Mouse (Mus musculus): Measurements from ENCODE around the gene Kctd14. TPM values are rescaled to one million over a fixed set of nuclear protein-coding genes. Genes with fewer than 3 reads are reported as not detected.
A peak's percentile ranks its signal among the peaks of the same experiment; 100 is the strongest.

Gene Kctd14
- total and polyA plus RNA-seq, 3 experiments, result 0.13 to 0.61 (median 0.39) TPM

DNA sequence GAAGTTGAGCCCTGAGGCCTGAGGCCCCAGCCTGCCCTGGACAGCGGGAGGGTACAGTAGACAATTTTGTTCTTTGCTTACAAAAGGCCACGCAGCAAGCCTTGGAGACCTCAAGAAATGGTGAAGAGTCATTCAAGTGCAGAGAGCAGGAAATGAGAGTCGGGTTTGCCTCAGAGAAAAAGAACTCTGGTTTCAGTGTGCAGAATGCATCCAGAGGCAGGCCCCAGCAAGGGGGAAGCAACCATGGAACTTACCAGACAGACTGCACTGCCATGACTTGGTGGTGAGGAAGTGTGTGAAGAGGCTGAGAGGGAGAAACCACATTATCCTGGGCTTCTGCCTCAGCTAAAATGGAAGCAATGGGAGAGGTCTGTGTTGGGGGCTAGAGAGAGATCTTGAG is 4.5 kb downstream of the Kctd14 start:
- intact Hi-C loops (cut with DNase I), result no loop called here
- Histone ChIP-seq H3K27me3 (ENCODE audit: control insufficient read depth, insufficient read depth, low read length) (no peaks in the 10 kb centered on the region), H3K4me3 (no peak overlapping the region), H3K9ac (ENCODE audit: low read depth, low read length) (no peak overlapping the region), H3K4me1 (ENCODE audit: control insufficient read depth, insufficient read depth, low read length) (no peaks in the 10 kb centered on the region), H3K36me3 (ENCODE audit: control insufficient read depth, insufficient read depth, low read length) (no peaks in the 10 kb centered on the region), H3K79me2 (replicated peaks; ENCODE audit: control insufficient read depth, insufficient read depth, low read length) (no peaks in the 10 kb centered on the region), H3K27ac (no peak overlapping the region)
- WGBS, result 70% methylated on average over 3 of the region's 3 CpGs
- TF ChIP-seq CTCF (IDR thresholded peaks at IDR 0.05), result no peak
- TF ChIP-seq POLR2A (IDR thresholded peaks at IDR 0.05; ENCODE audit: insufficient read depth, low read depth, low read length), result no peak
- TF ChIP-seq EP300 (IDR thresholded peaks at IDR 0.05; ENCODE audit: insufficient read depth, low read depth, low read length), result no peak
- no peak for DNase-seq

DNA sequence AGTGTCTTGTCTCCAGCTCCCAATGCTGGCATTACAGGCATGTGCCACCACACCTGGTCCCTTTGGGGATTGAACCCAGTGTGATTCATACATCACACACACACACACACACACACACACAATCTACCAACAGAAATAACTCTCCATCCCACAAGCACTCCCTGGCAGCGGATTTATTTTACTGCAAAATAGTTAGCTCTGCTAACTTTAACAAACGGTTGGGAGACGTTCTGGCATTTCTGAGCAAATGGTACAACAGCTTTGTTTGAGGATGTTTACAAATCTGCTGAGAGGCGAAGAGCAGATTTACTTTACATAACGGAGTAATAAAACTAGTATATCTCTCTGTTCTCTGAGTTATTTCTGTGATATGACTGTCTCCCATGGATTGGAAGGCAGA is 21.9 kb downstream of the Kctd14 start:
- 76% methylated on average over 5 of the region's 5 CpGs for WGBS
- H3K4me1 ChIP-seq (ENCODE audit: control insufficient read depth, insufficient read depth, low read length), result no peaks in the 10 kb centered on the region

DNA sequence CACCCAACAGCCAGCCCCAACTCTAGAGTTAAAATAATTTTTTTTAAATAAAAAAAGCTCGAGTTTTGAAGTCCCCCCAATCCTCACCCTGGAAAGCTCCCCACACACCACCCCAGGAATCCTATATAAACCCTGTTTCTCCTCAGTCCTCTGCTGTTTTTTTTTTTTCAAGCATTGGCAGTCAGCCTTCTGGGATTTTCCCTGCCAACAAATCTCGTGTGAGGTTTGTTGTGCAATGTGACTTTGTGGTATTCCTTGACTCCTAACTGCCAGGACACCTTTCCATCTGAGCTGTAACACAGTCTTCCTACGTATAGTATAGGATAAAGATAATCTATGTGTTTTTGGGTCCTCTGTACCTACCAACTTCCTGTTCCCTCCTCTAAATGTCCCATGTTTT is 28.2 kb downstream of the Kctd14 start:
- H3K4me1 ChIP-seq (ENCODE audit: control insufficient read depth, insufficient read depth, low read length), result peaks cover 5% of the 10 kb centered on the region
- no peak overlapping the region for H3K4me3 ChIP-seq
- 32% methylated on average over 3 of the region's 3 CpGs for WGBS
- TF ChIP-seq CTCF (IDR thresholded peaks at IDR 0.05) (no peak), EP300 (IDR thresholded peaks at IDR 0.05; ENCODE audit: insufficient read depth, low read depth, low read length) (no peak), POLR2A (IDR thresholded peaks at IDR 0.05; ENCODE audit: insufficient read depth, low read depth, low read length) (no peak)
- no peaks in the 10 kb centered on the region for H3K27me3 ChIP-seq (ENCODE audit: control insufficient read depth, insufficient read depth, low read length)
- no peak overlapping the region for H3K27ac ChIP-seq
- H3K9ac ChIP-seq (ENCODE audit: low read depth, low read length), result no peak overlapping the region
- 0 out of 2 replicates have a peak, but pooled peaks cover 1% of the 10 kb centered on the region for H3K79me2 ChIP-seq (replicated peaks; ENCODE audit: control insufficient read depth, insufficient read depth, low read length)
- intact Hi-C loops (cut with DNase I), result loop anchor here (2.0 to 10.0 kb wide), 2 partner anchors 149 to 405 kb away; no protein-coding TSS in a partner anchor
- no peak for DNase-seq
- H3K36me3 ChIP-seq (ENCODE audit: control insufficient read depth, insufficient read depth, low read length), result 0 out of 2 replicates have a peak, but pooled peaks cover 2% of the 10 kb centered on the region

More for the DNA sequence above, 21.9 kb downstream of the Kctd14 start:
- H3K36me3 ChIP-seq (ENCODE audit: control insufficient read depth, insufficient read depth, low read length), result no peaks in the 10 kb centered on the region
- H3K27me3 ChIP-seq (ENCODE audit: control insufficient read depth, insufficient read depth, low read length), result no peaks in the 10 kb centered on the region
- H3K4me3 ChIP-seq, result no peak overlapping the region
- H3K9ac ChIP-seq (ENCODE audit: low read depth, low read length), result no peak overlapping the region
- TF ChIP-seq CTCF (IDR thresholded peaks at IDR 0.05) (no peak), EP300 (IDR thresholded peaks at IDR 0.05; ENCODE audit: insufficient read depth, low read depth, low read length) (no peak), POLR2A (IDR thresholded peaks at IDR 0.05; ENCODE audit: insufficient read depth, low read depth, low read length) (no peak)
- no peak for DNase-seq
- no peaks in the 10 kb centered on the region for H3K79me2 ChIP-seq (replicated peaks; ENCODE audit: control insufficient read depth, insufficient read depth, low read length)
- intact Hi-C loops (cut with DNase I), result loop anchor here (10.0 kb wide), 1 partner anchor 398 kb away; no protein-coding TSS in a partner anchor
- H3K27ac ChIP-seq, result no peak overlapping the region

DNA sequence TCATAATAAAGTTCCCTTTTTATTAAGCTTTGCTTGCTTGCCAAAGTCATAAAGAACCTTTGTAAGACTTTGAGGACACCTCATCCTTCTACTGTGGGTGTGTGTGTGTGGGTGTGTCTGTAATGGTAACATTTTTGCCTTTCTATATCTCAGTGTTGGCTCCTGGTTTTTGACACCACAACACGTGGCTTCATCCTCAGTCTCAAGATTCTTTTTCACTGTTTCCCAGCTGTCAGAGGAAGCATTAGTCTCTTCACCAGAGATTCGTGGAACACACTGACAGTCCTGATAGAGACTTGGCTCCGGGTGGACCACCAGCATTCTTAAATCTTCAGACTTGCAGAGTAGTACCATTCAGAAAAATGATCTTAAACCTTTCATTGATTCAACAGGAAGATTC is 29.2 kb downstream of the Kctd14 start:
- Histone ChIP-seq H3K79me2 (replicated peaks; ENCODE audit: control insufficient read depth, insufficient read depth, low read length) (0 out of 2 replicates have a peak, but pooled peaks cover 1% of the 10 kb centered on the region), H3K9ac (ENCODE audit: low read depth, low read length) (no peak overlapping the region), H3K4me1 (ENCODE audit: control insufficient read depth, insufficient read depth, low read length) (peaks cover 5% of the 10 kb centered on the region), H3K36me3 (ENCODE audit: control insufficient read depth, insufficient read depth, low read length) (0 out of 2 replicates have a peak, but pooled peaks cover 2% of the 10 kb centered on the region), H3K27me3 (ENCODE audit: control insufficient read depth, insufficient read depth, low read length) (no peaks in the 10 kb centered on the region), H3K4me3 (peak overlapping the region; percentile 75), H3K27ac (peak overlapping the region; percentile 44)
- intact Hi-C loops (cut with DNase I), result loop anchor here (1.0 to 5.0 kb wide), 3 partner anchors 53 to 108 kb away; partner anchors contain the start of genes Aamdc, Alg8 and Rsf1
- TF ChIP-seq POLR2A (IDR thresholded peaks at IDR 0.05; ENCODE audit: insufficient read depth, low read depth, low read length) (no peak), EP300 (IDR thresholded peaks at IDR 0.05; ENCODE audit: insufficient read depth, low read depth, low read length) (no peak), CTCF (IDR thresholded peaks at IDR 0.05) (no peak)
- 17% methylated on average over 3 of the region's 3 CpGs for WGBS
- DNase-seq, result no peak

DNA sequence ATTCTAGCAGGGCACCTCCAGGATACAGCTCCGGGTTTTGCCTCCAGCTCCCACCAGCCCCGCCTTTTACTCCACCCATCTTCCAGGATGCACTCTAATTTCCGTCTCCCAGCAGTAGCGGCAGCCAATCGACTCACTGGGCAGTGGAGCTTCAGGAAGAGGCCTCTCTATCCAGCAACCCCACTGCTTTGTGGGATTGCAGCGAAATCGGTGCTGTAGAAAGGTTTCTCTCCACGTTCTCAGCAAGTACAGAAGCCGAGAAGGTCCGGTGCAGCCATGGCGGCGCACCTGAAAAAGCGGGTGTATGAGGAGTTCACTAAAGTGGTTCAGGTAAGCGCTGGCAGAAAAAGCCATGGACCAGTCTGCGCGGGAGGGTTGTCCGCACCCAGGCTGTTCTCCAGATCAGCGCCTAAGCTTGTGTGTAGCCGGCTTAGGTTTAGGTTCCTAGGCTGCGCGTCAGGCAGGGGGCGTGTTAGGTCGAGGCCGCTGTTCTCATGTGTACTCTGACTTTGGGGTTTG is 29.8 kb downstream of the Kctd14 start, which contains the start of gene Ints4:
Gene Ints4, plus strand, starts transcription at position 136 of the 519 bp plus-strand sequence.
- TF ChIP-seq POLR2A (IDR thresholded peaks at IDR 0.05; ENCODE audit: insufficient read depth, low read depth, low read length) (peak; percentile 82), EP300 (IDR thresholded peaks at IDR 0.05; ENCODE audit: insufficient read depth, low read depth, low read length) (peak; percentile 69; the same call in 1 of the 2 replicates), CTCF (IDR thresholded peaks at IDR 0.05) (peak; percentile 51)
- Histone ChIP-seq H3K4me1 (ENCODE audit: control insufficient read depth, insufficient read depth, low read length) (peaks cover 5% of the 10 kb centered on the region), H3K9ac (ENCODE audit: low read depth, low read length) (peak within 1 kb of the TSS; percentile 83), H3K27me3 (ENCODE audit: control insufficient read depth, insufficient read depth, low read length) (no peaks in the 10 kb centered on the region), H3K79me2 (replicated peaks; ENCODE audit: control insufficient read depth, insufficient read depth, low read length) (0 out of 2 replicates have a peak, but pooled peaks cover 1% of the 10 kb centered on the region), H3K4me3 (peak within 1 kb of the TSS; percentile 75), H3K36me3 (ENCODE audit: control insufficient read depth, insufficient read depth, low read length) (0 out of 2 replicates have a peak, but pooled peaks cover 2% of the 10 kb centered on the region), H3K27ac (peak within 1 kb of the TSS; percentile 81)
- WGBS, result under 1% methylated on average over 24 of the region's 24 CpGs
- intact Hi-C loops (cut with DNase I), result loop anchor here (1.0 to 5.0 kb wide), 4 partner anchors 54 to 215 kb away; partner anchors contain the start of genes Aamdc, Alg8, Clns1a and Rsf1
- peak; percentile 92 to 95 for DNase-seq

DNA sequence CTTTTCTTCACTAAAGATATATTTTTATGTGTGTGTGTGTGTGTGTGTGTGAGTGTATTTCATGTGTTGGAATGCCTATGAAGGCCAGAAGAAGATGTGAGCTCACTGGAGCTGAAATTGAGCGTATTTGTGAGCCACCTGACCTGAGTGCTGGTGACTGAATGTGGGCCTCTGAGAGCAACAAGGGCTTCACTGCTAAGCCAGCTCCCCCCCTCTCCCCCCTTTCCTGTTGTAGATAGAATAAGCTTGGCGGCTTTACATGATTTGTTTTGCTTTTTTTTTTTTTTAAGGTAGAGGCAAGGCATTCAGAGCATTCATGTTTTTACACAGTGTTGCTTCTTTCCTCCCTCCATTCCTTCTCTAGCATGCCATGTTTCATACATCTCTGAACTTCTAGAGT is 32.3 kb downstream of the Kctd14 start:
- TF ChIP-seq EP300 (IDR thresholded peaks at IDR 0.05; ENCODE audit: insufficient read depth, low read depth, low read length), result no peak
- TF ChIP-seq POLR2A (IDR thresholded peaks at IDR 0.05; ENCODE audit: insufficient read depth, low read depth, low read length), result no peak
- TF ChIP-seq CTCF (IDR thresholded peaks at IDR 0.05), result no peak

More for the DNA sequence above, 32.3 kb downstream of the Kctd14 start:
- intact Hi-C loops (cut with DNase I), result loop anchor here (5.0 kb wide), 1 partner anchor 111 kb away; the partner anchor contains the start of gene Alg8
- 0 out of 2 replicates have a peak, but pooled peaks cover 1% of the 10 kb centered on the region for H3K79me2 ChIP-seq (replicated peaks; ENCODE audit: control insufficient read depth, insufficient read depth, low read length)
- H3K36me3 ChIP-seq (ENCODE audit: control insufficient read depth, insufficient read depth, low read length), result peaks cover 6% of the 10 kb centered on the region
- no peak overlapping the region for H3K27ac ChIP-seq
- H3K9ac ChIP-seq (ENCODE audit: low read depth, low read length), result no peak overlapping the region
- H3K4me3 ChIP-seq, result no peak overlapping the region
- DNase-seq, result no peak
- WGBS, result 36% methylated on average over 2 of the region's 2 CpGs
- H3K4me1 ChIP-seq (ENCODE audit: control insufficient read depth, insufficient read depth, low read length), result peaks cover 5% of the 10 kb centered on the region
- H3K27me3 ChIP-seq (ENCODE audit: control insufficient read depth, insufficient read depth, low read length), result no peaks in the 10 kb centered on the region

Measured in heart, adult 2 months (tissue).